Mouse (Mus musculus) bone marrow macrophage, adult 2 months (primary cell): ENCODE data around the gene Adrb1.

Experiments used
- CTCF ChIP-seq: IDR thresholded peaks from 2 replicates; pipeline ENCODE4 v1.5.1; 2012; ENCODE audit warnings: low read depth, mild to moderate bottlenecking, low read length, moderate library complexity
- POLR2A ChIP-seq: IDR thresholded peaks from 2 replicates; pipeline ENCODE4 v1.6.1; 2012; ENCODE audit warnings: mild to moderate bottlenecking, low read depth, low read length, borderline replicate concordance

GRCm38 (mm10) chr19:56692451-56692850, 29.5 kb upstream of the Adrb1 start:
- TF ChIP-seq POLR2A = no peak
- TF ChIP-seq CTCF = no peak
